Mouse (Mus musculus): ENCODE measurements around the gene Prkar2a.

- TF ChIP-seq CTCF (IDR thresholded peaks at IDR 0.05; ENCODE audit: borderline replicate concordance, insufficient read depth, low read depth, low read length) (peak; percentile 91), POLR2A (IDR thresholded peaks at IDR 0.05; ENCODE audit: borderline replicate concordance, insufficient read depth, low read length) (no peak)
These were observed 64.2 kb downstream of the Prkar2a start for GRCm38 (mm10) chr9:108753326-108753725.
